Mouse (Mus musculus): ENCODE results near the gene Abi3. TPM values are rescaled to one million over a fixed set of nuclear protein-coding genes. Genes with fewer than 3 reads are reported as not detected.

Gene Abi3
- polyA plus RNA-seq, 1 experiment from 2014 or later, result 8.1 TPM

DNA sequence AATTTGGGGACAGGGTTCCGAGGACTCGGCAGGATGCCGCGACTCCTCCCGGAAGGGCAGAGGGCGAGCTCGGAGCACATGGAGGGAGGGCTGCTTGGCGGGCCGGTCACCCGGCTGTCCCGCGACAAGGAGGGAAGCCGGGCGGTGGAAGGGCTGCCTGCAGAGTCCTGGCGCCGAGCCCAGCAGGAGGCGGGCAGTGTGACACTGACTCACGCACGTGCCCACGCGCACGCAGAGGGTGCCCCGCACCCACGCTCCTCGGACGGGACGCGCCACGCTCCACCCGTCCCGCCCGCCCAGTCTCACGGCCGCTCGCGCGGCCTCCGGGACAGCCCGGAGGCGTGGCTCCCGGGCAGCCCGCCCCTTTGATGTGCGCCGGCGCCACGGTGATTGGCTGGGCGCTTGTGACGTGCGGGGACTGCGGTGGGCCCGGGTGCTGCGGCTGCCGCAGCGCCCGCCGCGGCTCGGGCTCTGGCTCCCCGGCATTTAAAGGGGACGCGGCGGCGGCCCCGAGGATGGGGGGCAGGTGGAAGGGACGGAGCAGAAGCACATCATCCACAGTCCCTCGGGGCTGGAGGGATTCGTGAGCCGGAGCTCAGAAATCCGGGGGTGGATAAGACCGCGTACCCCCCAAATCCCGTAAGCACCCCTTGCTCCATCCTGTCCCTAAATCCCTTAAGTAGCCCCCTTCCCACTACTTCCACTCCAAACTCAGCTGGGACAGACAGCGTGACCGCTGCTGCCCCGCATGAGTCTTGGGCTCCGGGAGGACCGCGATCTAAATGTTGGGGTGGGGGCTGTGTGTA, 18.0 kb downstream of the Abi3 start, which contains the start of gene Phospho1:
TSS of gene Phospho1 (plus strand) at position 429 of the 806 bp plus-strand sequence.
- H3K27ac ChIP-seq (ENCODE audit: low read depth, low read length), result peak within 1 kb of the TSS; percentile 50
- WGBS, result under 1% methylated on average over 78 of the region's 78 CpGs

DNA sequence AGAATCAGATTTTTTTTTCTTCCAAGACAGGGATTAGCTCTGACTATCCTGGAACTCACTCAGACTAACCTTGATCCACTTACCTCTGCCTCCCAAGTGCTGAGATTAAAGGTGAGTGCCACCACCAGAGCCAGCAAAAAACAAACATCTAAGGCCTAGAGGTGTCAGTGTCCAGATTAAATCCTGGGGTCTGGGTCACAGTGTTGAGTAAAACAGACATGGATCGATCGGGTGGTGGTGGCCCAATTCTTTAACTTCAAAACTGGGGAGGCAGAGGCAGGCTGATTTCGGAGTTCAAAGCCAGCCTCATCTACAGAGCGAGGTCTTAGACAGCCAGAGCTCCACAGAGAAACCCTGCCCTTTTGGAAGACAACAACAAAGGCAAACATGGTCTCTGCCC, 19.8 kb downstream of the Abi3 start:
- Histone ChIP-seq H3K4me1 (replicated peaks; ENCODE audit: control insufficient read depth, insufficient read depth, low read length) (0 out of 2 replicates have a peak, but pooled peaks cover 3% of the 10 kb centered on the region), H3K4me3 (ENCODE audit: low read depth, low read length) (no peak overlapping the region), H3K4me2 (replicated peaks; ENCODE audit: low read depth) (no peak overlapping the region), H3K27ac (ENCODE audit: low read depth, low read length) (no peak overlapping the region), H3K27me3 (replicated peaks; ENCODE audit: control insufficient read depth, insufficient read depth, low read length) (no peaks in the 10 kb centered on the region), H3K36me3 (ENCODE audit: control insufficient read depth, insufficient read depth) (no peaks in the 10 kb centered on the region), H3K9ac (ENCODE audit: low read depth, low read length) (no peak overlapping the region), H3K9me3 (ENCODE audit: control insufficient read depth) (no peaks in the 10 kb centered on the region)
- no peak for ATAC-seq
- WGBS, result 96% methylated on average over 4 of the region's 4 CpGs
- no peak for TF ChIP-seq CTCF (IDR thresholded peaks at IDR 0.05; ENCODE audit: low read depth)

More for the DNA sequence above, 18.0 kb downstream of the Abi3 start, which contains the start of gene Phospho1:
- Histone ChIP-seq H3K4me3 (ENCODE audit: low read depth, low read length) (peak within 1 kb of the TSS; percentile 56), H3K4me2 (replicated peaks; ENCODE audit: low read depth) (peak within 1 kb of the TSS; percentile 94), H3K4me1 (replicated peaks; ENCODE audit: control insufficient read depth, insufficient read depth, low read length) (0 out of 2 replicates have a peak, but pooled peaks cover 3% of the 10 kb centered on the region), H3K9ac (ENCODE audit: low read depth, low read length) (peak within 1 kb of the TSS; percentile 78), H3K9me3 (ENCODE audit: control insufficient read depth) (no peaks in the 10 kb centered on the region), H3K36me3 (ENCODE audit: control insufficient read depth, insufficient read depth) (no peaks in the 10 kb centered on the region), H3K27me3 (replicated peaks; ENCODE audit: control insufficient read depth, insufficient read depth, low read length) (peaks cover 6% of the 10 kb centered on the region; the same call in 1 of the 2 replicates)
- 0 out of 2 replicates have a peak, but pooled peaks have one; percentile 13 for TF ChIP-seq CTCF (IDR thresholded peaks at IDR 0.05; ENCODE audit: low read depth)
- peak; percentile 91 for ATAC-seq

DNA sequence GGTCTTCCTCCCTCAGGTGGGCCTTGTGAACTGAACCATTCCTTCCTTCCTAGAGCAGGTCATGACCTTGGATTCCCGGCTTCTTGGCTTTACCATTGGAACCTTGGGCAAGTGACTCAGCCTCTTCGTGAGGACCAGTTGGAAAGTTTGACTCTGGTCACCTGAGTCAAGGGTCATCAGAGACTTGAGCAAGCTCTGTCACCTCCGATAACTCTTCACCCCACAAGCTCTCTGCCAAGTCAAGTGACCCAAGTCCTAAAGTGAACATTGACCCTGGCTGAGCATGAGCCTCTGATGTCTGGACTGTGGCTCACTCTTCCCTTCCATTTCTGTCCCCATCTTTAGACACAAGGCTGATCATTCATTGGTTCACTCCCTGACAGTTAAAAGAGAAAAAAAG, 20.8 kb downstream of the Abi3 start:
- no peaks in the 10 kb centered on the region for H3K9me3 ChIP-seq (ENCODE audit: control insufficient read depth)
- ATAC-seq, result peak; percentile 8; the same call in 1 of the 2 replicates
- whole genome bisulfite sequencing, result 61% methylated on average over 3 of the region's 3 CpGs
- H3K36me3 ChIP-seq (ENCODE audit: control insufficient read depth, insufficient read depth), result no peaks in the 10 kb centered on the region
- TF ChIP-seq CTCF (IDR thresholded peaks at IDR 0.05; ENCODE audit: low read depth), result no peak
- H3K4me1 ChIP-seq (replicated peaks; ENCODE audit: control insufficient read depth, insufficient read depth, low read length), result no peaks in the 10 kb centered on the region
- no peak overlapping the region for H3K4me2 ChIP-seq (replicated peaks; ENCODE audit: low read depth)
- no peak overlapping the region for H3K4me3 ChIP-seq (ENCODE audit: low read depth, low read length)
- no peak overlapping the region for H3K27ac ChIP-seq (ENCODE audit: low read depth, low read length)
- H3K9ac ChIP-seq (ENCODE audit: low read depth, low read length), result no peak overlapping the region
- no peaks in the 10 kb centered on the region for H3K27me3 ChIP-seq (replicated peaks; ENCODE audit: control insufficient read depth, insufficient read depth, low read length)

DNA sequence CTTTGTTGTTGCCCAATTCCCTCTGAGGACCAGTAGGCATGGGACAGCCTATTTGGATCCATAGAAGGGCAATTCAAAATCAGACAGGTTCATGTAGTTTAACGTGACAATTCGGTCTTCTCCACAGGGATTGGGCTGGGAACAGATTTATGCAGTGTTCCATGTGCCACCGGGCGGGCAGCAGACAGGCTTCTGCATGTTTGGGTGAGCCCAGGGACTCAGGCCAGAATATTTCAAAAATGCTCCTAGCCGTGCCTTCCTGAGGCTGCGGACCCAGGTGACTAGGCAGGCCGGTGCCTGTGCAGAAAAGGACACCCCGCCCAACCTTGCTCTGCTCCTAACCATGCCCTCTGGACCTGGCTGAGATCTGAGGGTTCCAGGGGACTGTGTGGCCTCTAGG, 23.1 kb downstream of the Abi3 start:
- ATAC-seq, result 0 out of 2 replicates have a peak, but pooled peaks have one; percentile 22
- no peaks in the 10 kb centered on the region for H3K27me3 ChIP-seq (replicated peaks; ENCODE audit: control insufficient read depth, insufficient read depth, low read length)
- TF ChIP-seq CTCF (IDR thresholded peaks at IDR 0.05; ENCODE audit: low read depth), result no peak
- no peaks in the 10 kb centered on the region for H3K4me1 ChIP-seq (replicated peaks; ENCODE audit: control insufficient read depth, insufficient read depth, low read length)
- no peak overlapping the region for H3K4me2 ChIP-seq (replicated peaks; ENCODE audit: low read depth)
- H3K9me3 ChIP-seq (ENCODE audit: control insufficient read depth), result no peaks in the 10 kb centered on the region
- no peaks in the 10 kb centered on the region for H3K36me3 ChIP-seq (ENCODE audit: control insufficient read depth, insufficient read depth)
- 59% methylated on average over 8 of the region's 8 CpGs for WGBS
- H3K9ac ChIP-seq (ENCODE audit: low read depth, low read length), result no peak overlapping the region
- no peak overlapping the region for H3K27ac ChIP-seq (ENCODE audit: low read depth, low read length)
- no peak overlapping the region for H3K4me3 ChIP-seq (ENCODE audit: low read depth, low read length)

DNA sequence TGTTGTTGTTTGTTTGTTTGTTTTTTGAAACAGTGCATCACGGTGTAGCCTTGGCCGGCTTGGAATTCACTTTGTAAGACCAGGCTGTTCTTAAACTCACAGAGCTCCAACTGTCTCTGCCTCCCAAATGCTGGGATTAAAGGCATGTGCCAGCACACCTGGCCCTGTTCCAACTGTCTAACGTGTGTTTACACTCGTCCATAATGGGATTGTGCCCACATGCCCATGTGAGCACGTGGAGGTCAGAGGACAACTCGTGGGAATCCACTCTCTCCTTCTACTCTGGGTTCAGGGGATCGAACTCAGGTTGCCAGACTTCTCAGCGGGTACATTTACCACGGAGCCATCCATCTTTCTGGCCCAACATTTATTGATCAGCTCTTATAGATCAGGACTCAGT, 26.9 kb downstream of the Abi3 start:
- H3K4me2 ChIP-seq (replicated peaks; ENCODE audit: low read depth), result no peak overlapping the region
- no peak for ATAC-seq
- H3K9me3 ChIP-seq (ENCODE audit: control insufficient read depth), result no peaks in the 10 kb centered on the region
- no peak overlapping the region for H3K4me3 ChIP-seq (ENCODE audit: low read depth, low read length)
- no peaks in the 10 kb centered on the region for H3K4me1 ChIP-seq (replicated peaks; ENCODE audit: control insufficient read depth, insufficient read depth, low read length)
- no peak overlapping the region for H3K27ac ChIP-seq (ENCODE audit: low read depth, low read length)
- H3K9ac ChIP-seq (ENCODE audit: low read depth, low read length), result no peak overlapping the region
- no peaks in the 10 kb centered on the region for H3K36me3 ChIP-seq (ENCODE audit: control insufficient read depth, insufficient read depth)
- H3K27me3 ChIP-seq (replicated peaks; ENCODE audit: control insufficient read depth, insufficient read depth, low read length), result no peaks in the 10 kb centered on the region
- 64% methylated on average over 9 of the region's 9 CpGs for WGBS
- no peak for TF ChIP-seq CTCF (IDR thresholded peaks at IDR 0.05; ENCODE audit: low read depth)

DNA sequence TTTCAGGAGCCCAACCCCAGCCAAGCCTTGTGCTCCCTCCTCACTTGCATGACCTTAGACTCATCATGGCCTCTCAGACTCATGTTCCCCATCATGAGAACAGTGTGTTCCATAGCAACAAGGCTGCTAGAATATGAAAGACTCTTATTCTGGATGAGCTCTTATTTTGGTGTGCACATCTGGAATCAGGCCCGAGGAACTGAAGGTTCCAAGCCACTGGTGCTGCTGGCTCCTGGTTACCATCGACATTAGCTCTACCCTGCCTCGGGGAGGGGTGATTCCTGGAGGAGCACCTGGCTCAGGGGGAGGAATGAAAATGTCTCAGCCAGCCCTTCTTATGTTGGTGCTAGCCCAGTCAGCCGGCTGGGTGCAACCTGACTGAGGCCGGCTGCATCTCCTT, 27.4 kb downstream of the Abi3 start:
- H3K27me3 ChIP-seq (replicated peaks; ENCODE audit: control insufficient read depth, insufficient read depth, low read length), result no peaks in the 10 kb centered on the region
- 75% methylated on average over 5 of the region's 5 CpGs for WGBS
- no peaks in the 10 kb centered on the region for H3K9me3 ChIP-seq (ENCODE audit: control insufficient read depth)
- no peak overlapping the region for H3K27ac ChIP-seq (ENCODE audit: low read depth, low read length)
- no peak for ATAC-seq
- H3K9ac ChIP-seq (ENCODE audit: low read depth, low read length), result no peak overlapping the region
- H3K36me3 ChIP-seq (ENCODE audit: control insufficient read depth, insufficient read depth), result no peaks in the 10 kb centered on the region
- TF ChIP-seq CTCF (IDR thresholded peaks at IDR 0.05; ENCODE audit: low read depth), result no peak
- no peaks in the 10 kb centered on the region for H3K4me1 ChIP-seq (replicated peaks; ENCODE audit: control insufficient read depth, insufficient read depth, low read length)
- no peak overlapping the region for H3K4me3 ChIP-seq (ENCODE audit: low read depth, low read length)
- no peak overlapping the region for H3K4me2 ChIP-seq (replicated peaks; ENCODE audit: low read depth)

Measured in intestine, postnatal 0 days (tissue).